Mouse (Mus musculus) adrenal gland, postnatal 10 days (tissue): ENCODE measurements at regions not wholly inside any gene's neighbourhood (a gene's known extent, or its start where the extent isn't known, plus 50 kb on each side); places are given as distances from the start of the nearest gene placed in this dataset.
A peak's percentile ranks its signal among the peaks of the same experiment; 100 is the strongest.
"Not testable (repeated sequence)": the region's sequence is repeated elsewhere in the genome, so short reads cannot be mapped to it uniquely, and the experiment has no call there.

Experiments
- DNase-seq: peaks from one replicate; pipeline ENCODE4 v3.0.0; 2021; ENCODE audit warnings: mixed read lengths

GRCm38 (mm10) chr14:52824005-52824404 is 328.5 kb upstream of the Olfr1507 start:
- DNase-seq = not testable (repeated sequence)

GRCm38 (mm10) chr14:52821617-52822016 is 326.1 kb upstream of the Olfr1507 start:
- DNase-seq = not testable (repeated sequence)

- not testable (repeated sequence) for DNase-seq
Observed at GRCm38 (mm10) chr14:52811128-52811415, 315.5 kb upstream of the Olfr1507 start.

- DNase-seq = peak; percentile 74
Observed at GRCm38 (mm10) chr14:52810275-52811127, 315.0 kb upstream of the Olfr1507 start.

GRCm38 (mm10) chr14:52801705-52802104 is 306.2 kb upstream of the Olfr1507 start:
- not testable (repeated sequence) for DNase-seq

- not testable (repeated sequence) for DNase-seq
Observed at GRCm38 (mm10) chr14:52792600-52792999, 297.1 kb upstream of the Olfr1507 start.

GRCm38 (mm10) chr14:52791828-52792227 is 296.3 kb upstream of the Olfr1507 start:
- peak; percentile 9 for DNase-seq

- not testable (repeated sequence) for DNase-seq
Observed at GRCm38 (mm10) chr14:52782832-52783231, 287.3 kb upstream of the Olfr1507 start.

GRCm38 (mm10) chr14:52775816-52776215 is 280.3 kb upstream of the Olfr1507 start:
- not testable (repeated sequence) for DNase-seq

- DNase-seq = not testable (repeated sequence)
Observed at GRCm38 (mm10) chr14:52769450-52769849, 273.9 kb upstream of the Olfr1507 start.

- not testable (repeated sequence) for DNase-seq
Observed at GRCm38 (mm10) chr14:52752159-52752558, 256.6 kb upstream of the Olfr1507 start.

- DNase-seq = not testable (repeated sequence)
Observed at GRCm38 (mm10) chr14:52726680-52727079, 231.1 kb upstream of the Olfr1507 start.

GRCm38 (mm10) chr14:52724988-52725387 is 229.4 kb upstream of the Olfr1507 start:
- DNase-seq = not testable (repeated sequence)

- no peak for DNase-seq
Observed at GRCm38 (mm10) chr14:52720640-52721039, 225.1 kb upstream of the Olfr1507 start.

- DNase-seq = not testable (repeated sequence)
Observed at GRCm38 (mm10) chr14:52700851-52701250, 205.3 kb upstream of the Olfr1507 start.

- DNase-seq = not testable (repeated sequence)
Observed at GRCm38 (mm10) chr14:52683636-52684035, 188.1 kb upstream of the Olfr1507 start.

- no peak for DNase-seq
Observed at GRCm38 (mm10) chr14:52654355-52654754, 158.8 kb upstream of the Olfr1507 start.

- DNase-seq = no peak
Observed at GRCm38 (mm10) chr14:52638179-52638578, 142.6 kb upstream of the Olfr1507 start.

GRCm38 (mm10) chr14:52622184-52622583 is 126.6 kb upstream of the Olfr1507 start:
- DNase-seq = no peak

- no peak for DNase-seq
Observed at GRCm38 (mm10) chr14:52580319-52580718, 84.8 kb upstream of the Olfr1507 start.

- no peak for DNase-seq
Observed at GRCm38 (mm10) chr14:52566920-52567319, 71.4 kb upstream of the Olfr1507 start.

GRCm38 (mm10) chr14:52565606-52566005 is 70.1 kb upstream of the Olfr1507 start:
- no peak for DNase-seq

- DNase-seq = not testable (repeated sequence)
Observed at GRCm38 (mm10) chr14:52556340-52556739, 60.8 kb upstream of the Olfr1507 start.

GRCm38 (mm10) chr14:52553399-52553798 is 57.9 kb upstream of the Olfr1507 start:
- DNase-seq = no peak
